Mouse (Mus musculus): ENCODE data around the gene 4930438A08Rik. TPM values are rescaled to one million over a fixed set of nuclear protein-coding genes. Genes with fewer than 3 reads are reported as not detected.

4930438A08Rik gene
- polyA plus RNA-seq, 1 experiment = 0.53 TPM

GRCm38 (mm10) chr11:58257816-58258215 lies 16.8 kb upstream of the 4930438A08Rik start:
- H3K27ac ChIP-seq (ENCODE audit: insufficient read depth, low read length) = no peak overlapping the region
- H3K4me1 ChIP-seq (ENCODE audit: control insufficient read depth, insufficient read depth, insufficient read length) = no peaks in the 10 kb centered on the region
- H3K4me3 ChIP-seq (ENCODE audit: extremely low read depth, insufficient read depth, insufficient read length) = no peak overlapping the region
- 84% methylated on average over 5 of the region's 5 CpGs for WGBS
- H3K36me3 ChIP-seq (ENCODE audit: control insufficient read depth, insufficient read depth, low read length) = no peaks in the 10 kb centered on the region
- no peak for TF ChIP-seq CTCF (IDR thresholded peaks at IDR 0.05; ENCODE audit: extremely low read depth, insufficient read depth, insufficient read length, insufficient replicate concordance)
- TF ChIP-seq POLR2A (IDR thresholded peaks at IDR 0.05; ENCODE audit: low read depth, low read length) = no peak
- no peaks in the 10 kb centered on the region for H3K27me3 ChIP-seq (ENCODE audit: control insufficient read depth, insufficient read depth, low read length)
- no peak for DNase-seq (ENCODE audit: low read depth in 1 of 2, low spot score in 2 of 2)

GRCm38 (mm10) chr11:58260156-58260555 lies 14.4 kb upstream of the 4930438A08Rik start:
- 79% methylated on average over 4 of the region's 4 CpGs for WGBS
- Histone ChIP-seq H3K4me3 (ENCODE audit: extremely low read depth, insufficient read depth, insufficient read length) (no peak overlapping the region), H3K36me3 (ENCODE audit: control insufficient read depth, insufficient read depth, low read length) (no peaks in the 10 kb centered on the region), H3K27me3 (ENCODE audit: control insufficient read depth, insufficient read depth, low read length) (no peaks in the 10 kb centered on the region), H3K4me1 (ENCODE audit: control insufficient read depth, insufficient read depth, insufficient read length) (no peaks in the 10 kb centered on the region), H3K27ac (ENCODE audit: insufficient read depth, low read length) (no peak overlapping the region)
- no peak for DNase-seq (ENCODE audit: low read depth in 1 of 2, low spot score in 2 of 2)
- TF ChIP-seq CTCF (IDR thresholded peaks at IDR 0.05; ENCODE audit: extremely low read depth, insufficient read depth, insufficient read length, insufficient replicate concordance) = no peak
- no peak for TF ChIP-seq POLR2A (IDR thresholded peaks at IDR 0.05; ENCODE audit: low read depth, low read length)

- Histone ChIP-seq H3K4me3 (ENCODE audit: extremely low read depth, insufficient read depth, insufficient read length) (no peak overlapping the region), H3K36me3 (ENCODE audit: control insufficient read depth, insufficient read depth, low read length) (no peaks in the 10 kb centered on the region), H3K27ac (ENCODE audit: insufficient read depth, low read length) (no peak overlapping the region), H3K4me1 (ENCODE audit: control insufficient read depth, insufficient read depth, insufficient read length) (no peaks in the 10 kb centered on the region), H3K27me3 (ENCODE audit: control insufficient read depth, insufficient read depth, low read length) (no peaks in the 10 kb centered on the region)
- no peak for TF ChIP-seq POLR2A (IDR thresholded peaks at IDR 0.05; ENCODE audit: low read depth, low read length)
- no peak for TF ChIP-seq CTCF (IDR thresholded peaks at IDR 0.05; ENCODE audit: extremely low read depth, insufficient read depth, insufficient read length, insufficient replicate concordance)
- WGBS = 86% methylated on average over 4 of the region's 4 CpGs
- DNase-seq (ENCODE audit: low read depth in 1 of 2, low spot score in 2 of 2) = no peak
Measured at GRCm38 (mm10) chr11:58261826-58262225, 12.8 kb upstream of the 4930438A08Rik start.

GRCm38 (mm10) chr11:58262336-58262735 lies 12.3 kb upstream of the 4930438A08Rik start:
- Histone ChIP-seq H3K4me3 (ENCODE audit: extremely low read depth, insufficient read depth, insufficient read length) (no peak overlapping the region), H3K36me3 (ENCODE audit: control insufficient read depth, insufficient read depth, low read length) (no peaks in the 10 kb centered on the region), H3K27ac (ENCODE audit: insufficient read depth, low read length) (no peak overlapping the region), H3K4me1 (ENCODE audit: control insufficient read depth, insufficient read depth, insufficient read length) (no peaks in the 10 kb centered on the region), H3K27me3 (ENCODE audit: control insufficient read depth, insufficient read depth, low read length) (no peaks in the 10 kb centered on the region)
- DNase-seq (ENCODE audit: low read depth in 1 of 2, low spot score in 2 of 2) = no peak
- WGBS = 92% methylated on average over 3 of the region's 3 CpGs
- TF ChIP-seq CTCF (IDR thresholded peaks at IDR 0.05; ENCODE audit: extremely low read depth, insufficient read depth, insufficient read length, insufficient replicate concordance) = no peak

- DNase-seq (ENCODE audit: low read depth in 1 of 2, low spot score in 2 of 2) = no peak
- no peaks in the 10 kb centered on the region for H3K36me3 ChIP-seq (ENCODE audit: control insufficient read depth, insufficient read depth, low read length)
- H3K27me3 ChIP-seq (ENCODE audit: control insufficient read depth, insufficient read depth, low read length) = no peaks in the 10 kb centered on the region
- no peak for TF ChIP-seq CTCF (IDR thresholded peaks at IDR 0.05; ENCODE audit: extremely low read depth, insufficient read depth, insufficient read length, insufficient replicate concordance)
- TF ChIP-seq POLR2A (IDR thresholded peaks at IDR 0.05; ENCODE audit: low read depth, low read length) = no peak
- H3K4me1 ChIP-seq (ENCODE audit: control insufficient read depth, insufficient read depth, insufficient read length) = no peaks in the 10 kb centered on the region
- H3K27ac ChIP-seq (ENCODE audit: insufficient read depth, low read length) = no peak overlapping the region
- WGBS = 82% methylated on average over 2 of the region's 2 CpGs
- H3K4me3 ChIP-seq (ENCODE audit: extremely low read depth, insufficient read depth, insufficient read length) = no peak overlapping the region
Measured at GRCm38 (mm10) chr11:58263516-58263915, 11.1 kb upstream of the 4930438A08Rik start.

- H3K4me1 ChIP-seq (ENCODE audit: control insufficient read depth, insufficient read depth, insufficient read length) = no peaks in the 10 kb centered on the region
- DNase-seq (ENCODE audit: low read depth in 1 of 2, low spot score in 2 of 2) = no peak
- H3K27me3 ChIP-seq (ENCODE audit: control insufficient read depth, insufficient read depth, low read length) = no peaks in the 10 kb centered on the region
- TF ChIP-seq POLR2A (IDR thresholded peaks at IDR 0.05; ENCODE audit: low read depth, low read length) (no peak), CTCF (IDR thresholded peaks at IDR 0.05; ENCODE audit: extremely low read depth, insufficient read depth, insufficient read length, insufficient replicate concordance) (no peak)
- H3K27ac ChIP-seq (ENCODE audit: insufficient read depth, low read length) = no peak overlapping the region
- WGBS = 84% methylated on average over 9 of the region's 9 CpGs
- H3K36me3 ChIP-seq (ENCODE audit: control insufficient read depth, insufficient read depth, low read length) = no peaks in the 10 kb centered on the region
- H3K4me3 ChIP-seq (ENCODE audit: extremely low read depth, insufficient read depth, insufficient read length) = no peak overlapping the region
Measured at GRCm38 (mm10) chr11:58264546-58264945, 10.1 kb upstream of the 4930438A08Rik start.

- Histone ChIP-seq H3K4me1 (ENCODE audit: control insufficient read depth, insufficient read depth, insufficient read length) (no peaks in the 10 kb centered on the region), H3K36me3 (ENCODE audit: control insufficient read depth, insufficient read depth, low read length) (no peaks in the 10 kb centered on the region), H3K27me3 (ENCODE audit: control insufficient read depth, insufficient read depth, low read length) (no peaks in the 10 kb centered on the region; the same call in 1 of the 2 replicates), H3K27ac (ENCODE audit: insufficient read depth, low read length) (no peak overlapping the region), H3K4me3 (ENCODE audit: extremely low read depth, insufficient read depth, insufficient read length) (no peak overlapping the region)
- TF ChIP-seq CTCF (IDR thresholded peaks at IDR 0.05; ENCODE audit: extremely low read depth, insufficient read depth, insufficient read length, insufficient replicate concordance) (no peak), POLR2A (IDR thresholded peaks at IDR 0.05; ENCODE audit: low read depth, low read length) (no peak)
- DNase-seq (ENCODE audit: low read depth in 1 of 2, low spot score in 2 of 2) = no peak
- WGBS = 89% methylated on average over 3 of the region's 3 CpGs
Measured at GRCm38 (mm10) chr11:58268285-58268684, 6.3 kb upstream of the 4930438A08Rik start.
